Mouse (Mus musculus): ENCODE measurements around the gene Ttc23.

Ttc23 gene

DNA sequence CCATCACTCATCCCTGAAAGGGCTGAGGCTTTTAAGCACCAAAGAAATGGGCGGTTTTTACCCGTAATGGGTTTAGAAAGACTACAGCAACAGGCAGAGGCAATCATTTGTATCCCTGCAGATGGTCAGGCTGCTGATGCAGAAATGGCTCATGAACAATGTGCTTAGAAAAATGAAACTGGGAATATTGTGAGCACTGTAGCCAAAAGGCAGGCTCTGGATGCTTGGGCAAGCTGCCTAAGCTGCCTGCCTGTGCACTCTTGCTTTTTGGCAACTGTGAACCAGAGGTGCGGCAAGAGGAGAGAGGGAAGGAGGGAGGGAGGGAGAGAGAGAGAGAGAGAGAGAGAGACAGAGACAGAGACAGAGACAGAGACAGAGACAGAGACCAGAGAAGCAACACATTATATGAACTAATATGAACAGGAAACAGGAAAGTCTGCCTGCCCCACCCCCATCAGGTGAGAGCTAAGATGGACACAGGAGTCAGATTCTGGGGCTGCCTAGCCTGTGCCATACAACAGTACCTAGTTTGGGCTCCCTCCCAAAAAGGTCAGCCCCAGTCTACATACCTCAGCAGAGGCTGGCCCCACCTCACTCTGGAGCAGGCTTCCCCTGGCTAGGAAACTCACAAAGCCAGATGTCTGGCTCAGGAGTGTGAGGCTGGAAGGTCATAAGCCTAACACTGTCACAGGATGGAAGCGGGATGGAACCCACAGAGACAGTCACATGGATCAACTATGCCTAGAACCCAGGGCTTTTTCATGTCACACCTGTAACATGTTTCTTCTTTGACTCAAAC, 102.4 kb downstream of the Ttc23 start:
- no peak for DNase-seq

DNA sequence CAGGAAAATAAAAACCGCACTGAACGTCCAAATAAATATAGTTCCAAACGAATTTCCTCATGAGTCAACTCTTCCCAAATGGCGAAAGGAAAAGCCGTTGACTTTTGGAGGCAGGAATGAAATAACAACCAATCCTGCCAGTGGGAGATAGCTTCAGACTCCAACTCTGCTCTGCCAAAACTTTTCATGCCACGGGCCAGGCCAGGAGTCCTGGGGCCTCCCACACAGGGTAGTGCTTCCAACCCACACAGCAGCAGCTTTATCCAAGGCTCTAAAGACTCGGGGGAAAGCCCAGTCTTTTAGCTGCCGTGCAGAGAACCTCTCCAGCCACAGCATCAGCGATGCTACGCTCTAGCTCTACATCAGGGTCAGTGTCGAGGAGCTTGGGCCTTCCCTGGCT, 107.4 kb downstream of the Ttc23 start:
- no peak for DNase-seq

DNA sequence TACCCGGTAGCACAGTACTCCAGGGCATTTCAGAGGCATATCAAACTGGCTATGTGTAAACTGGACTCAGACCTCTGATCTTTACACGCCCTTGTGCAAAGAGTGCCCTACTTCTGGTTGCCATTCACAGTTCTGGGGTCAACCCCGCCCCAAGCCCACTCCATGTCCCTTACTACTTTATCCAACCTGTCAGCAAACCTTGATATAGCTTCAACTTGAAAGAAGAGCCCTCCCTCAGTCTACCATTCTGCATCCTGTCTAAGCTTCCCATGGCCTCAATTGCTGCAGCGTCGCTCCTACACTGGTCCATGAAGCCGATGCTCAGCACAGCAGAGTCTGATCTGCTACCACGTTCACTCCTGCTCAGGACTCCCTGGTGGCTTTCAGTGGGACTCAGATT, 108.2 kb downstream of the Ttc23 start:
- DNase-seq, result no peak

DNA sequence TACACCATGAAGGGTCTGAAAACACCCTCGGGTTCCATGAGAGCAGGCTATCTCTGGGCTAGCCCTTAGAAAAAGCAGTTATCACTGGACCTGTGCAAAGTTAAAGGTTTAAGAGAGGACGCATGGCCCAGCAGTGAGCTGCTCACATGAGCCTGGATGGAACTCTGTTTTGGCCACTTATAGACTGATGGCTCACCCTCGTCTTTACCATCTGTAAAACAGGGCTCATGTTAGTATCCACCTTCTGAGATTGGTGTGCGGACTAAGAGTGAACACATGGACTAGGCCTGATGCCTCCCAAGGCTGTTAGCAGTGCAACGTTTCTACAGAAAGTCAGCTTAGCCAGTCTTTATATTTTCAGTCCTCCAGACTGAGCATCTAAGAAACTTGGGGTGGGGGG, 109.4 kb downstream of the Ttc23 start:
- no peak for DNase-seq

DNA sequence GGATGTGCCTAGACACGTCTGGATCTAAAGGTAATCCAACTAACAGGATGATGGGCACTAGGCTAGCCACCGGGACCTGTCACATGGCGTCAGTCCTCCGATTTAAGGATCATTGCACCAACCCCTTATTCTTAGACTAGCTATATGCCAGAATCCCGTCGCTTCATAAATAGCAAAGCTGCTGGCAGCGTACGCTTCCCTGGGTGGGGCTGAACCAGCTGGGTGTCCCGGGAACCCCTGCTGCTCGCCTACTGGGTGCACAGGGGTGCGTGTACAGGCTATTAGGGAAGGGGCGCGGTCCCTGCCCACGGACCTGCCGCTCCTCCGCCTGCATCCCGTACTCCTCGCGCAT, 111.3 kb downstream of the Ttc23 start:
- DNase-seq, result no peak

DNA sequence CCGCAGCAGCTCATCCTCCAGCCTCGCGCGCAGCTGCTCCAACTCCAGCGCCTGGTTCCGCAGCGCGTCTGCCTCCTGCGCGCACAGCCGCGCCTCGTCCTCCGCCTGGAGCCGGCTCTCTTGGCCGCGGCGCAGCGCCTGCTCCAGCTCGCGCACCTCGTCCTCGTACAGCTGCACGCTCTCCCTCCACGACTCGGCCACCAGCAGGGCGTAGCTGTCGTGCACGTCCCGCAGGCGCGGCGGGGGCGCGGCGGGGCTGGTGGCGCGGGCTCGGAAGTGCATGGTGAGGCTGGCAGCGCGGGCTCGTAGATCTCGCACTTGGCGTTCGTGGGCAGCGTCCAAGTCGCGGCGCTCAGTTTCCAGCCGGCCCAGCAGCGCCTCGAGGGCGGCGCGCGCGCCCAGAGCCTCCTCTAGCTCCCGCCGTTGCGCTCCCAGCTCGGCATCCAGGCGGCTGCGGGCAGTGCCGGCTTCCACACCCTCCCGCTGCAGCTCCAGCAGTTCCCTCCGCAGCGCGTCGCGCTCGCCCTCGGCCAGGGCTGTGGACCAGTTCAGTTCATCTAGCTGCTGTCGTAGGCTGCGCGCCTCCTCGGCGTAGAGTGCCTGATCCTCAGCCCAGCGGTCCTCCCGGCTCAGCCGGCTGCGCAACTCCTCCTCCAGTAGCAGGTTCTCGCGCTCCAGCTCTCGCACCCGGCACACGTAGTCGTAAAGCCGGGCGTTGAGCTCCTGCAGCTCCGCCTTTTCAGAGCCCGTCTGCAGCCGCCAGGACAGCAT, 111.8 kb downstream of the Ttc23 start:
- no peak for DNase-seq

DNA sequence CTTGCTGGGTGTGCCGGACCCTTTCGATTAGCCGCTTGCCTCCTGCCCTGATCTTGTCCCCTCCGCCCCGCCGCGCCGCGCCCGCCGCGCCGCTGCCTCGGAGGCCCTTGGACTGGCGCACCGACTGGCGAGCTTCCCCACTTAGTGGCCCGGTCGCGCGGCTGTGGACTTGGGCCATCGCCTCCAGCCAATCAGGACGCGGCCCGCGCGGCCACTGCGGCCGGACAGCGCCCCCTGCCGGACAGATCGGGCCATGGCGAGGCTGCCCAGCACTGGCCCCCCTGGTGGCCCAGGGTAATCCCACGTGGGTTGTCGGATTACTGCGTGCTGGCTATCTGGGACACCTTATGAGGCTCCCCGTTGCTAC, 112.4 kb downstream of the Ttc23 start, which contains the start of gene Synm:
Synm (minus strand) TSS at position 114 of the 367 bp plus-strand sequence.
- DNase-seq, result peak; percentile 94

DNA sequence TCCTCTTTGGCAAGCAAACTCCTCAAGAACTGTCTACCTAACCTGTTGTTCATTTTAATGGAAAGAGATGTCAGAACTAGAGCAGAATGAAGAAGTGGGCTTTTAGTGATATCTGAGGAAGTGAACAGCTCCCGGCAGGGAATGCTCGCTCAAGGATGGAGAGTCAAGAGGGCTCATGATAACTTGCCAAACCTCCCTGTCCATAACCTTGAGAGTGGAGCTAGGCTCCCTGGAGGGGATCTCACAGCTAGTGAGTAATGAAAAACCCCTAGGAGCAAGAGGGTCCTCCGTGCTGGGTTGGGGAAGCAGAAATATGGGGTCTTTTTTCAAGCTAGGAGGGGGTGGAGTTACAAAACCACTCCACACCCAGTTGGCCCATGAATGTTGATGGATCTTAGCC, 116.4 kb downstream of the Ttc23 start:
- DNase-seq, result no peak

DNA sequence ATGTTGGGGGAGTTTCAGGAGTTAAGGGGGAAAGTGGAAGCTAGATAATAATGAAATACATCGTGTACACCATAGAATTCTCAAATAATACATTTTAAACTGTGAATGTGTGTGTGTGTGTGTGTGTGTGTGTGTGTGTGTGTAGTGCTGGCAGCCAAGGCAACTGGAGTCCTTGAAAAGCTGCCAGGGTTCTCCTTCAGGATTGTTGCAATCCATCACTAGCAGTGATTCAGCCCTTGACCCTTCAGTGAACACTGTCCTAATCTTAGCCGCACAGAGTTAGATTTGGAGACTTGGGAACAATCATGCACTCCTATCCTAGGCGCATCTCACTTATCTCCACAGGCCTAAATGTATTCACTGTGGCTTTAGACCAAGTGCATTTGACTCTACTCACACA, 120.9 kb downstream of the Ttc23 start:
- DNase-seq, result no peak

DNA sequence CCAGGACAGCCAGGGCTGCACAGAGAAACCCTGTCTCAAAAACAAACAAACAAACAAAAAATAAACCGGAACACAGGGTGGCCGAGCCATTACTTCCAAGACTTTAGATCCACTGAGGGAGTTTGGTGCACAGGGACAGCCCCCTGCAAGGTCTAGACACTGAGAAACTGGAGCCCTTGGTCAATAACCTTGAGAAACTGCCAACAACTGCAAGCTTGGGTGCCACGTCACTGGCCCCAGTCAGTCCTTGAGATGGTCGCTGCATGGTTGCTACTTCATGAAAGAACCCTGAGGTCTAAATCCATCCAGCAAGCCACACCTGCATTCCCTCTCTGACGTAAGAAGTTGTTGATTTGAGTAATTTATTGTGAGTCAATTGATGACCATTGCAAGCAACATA, 122.3 kb downstream of the Ttc23 start:
- no peak for DNase-seq

DNA sequence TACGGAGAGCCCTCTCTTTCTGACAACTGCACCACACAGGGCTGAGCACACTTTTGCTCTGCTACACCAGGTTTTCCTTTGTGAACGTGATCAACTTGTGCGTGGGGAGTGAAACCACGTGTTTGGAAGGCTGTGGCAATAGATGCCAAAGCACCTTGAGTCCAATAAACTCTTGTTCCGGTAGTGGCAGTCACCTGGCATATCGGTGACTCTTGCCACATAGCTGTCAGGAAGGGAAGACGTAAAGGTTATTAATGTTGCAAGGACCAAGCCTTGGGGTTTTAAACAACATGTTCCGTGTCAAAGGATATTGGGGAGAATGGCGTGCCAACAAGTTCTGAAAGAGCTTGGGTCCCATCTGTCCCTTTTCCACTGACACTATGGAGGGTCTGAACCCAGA, 125.0 kb downstream of the Ttc23 start:
- no peak for DNase-seq

DNA sequence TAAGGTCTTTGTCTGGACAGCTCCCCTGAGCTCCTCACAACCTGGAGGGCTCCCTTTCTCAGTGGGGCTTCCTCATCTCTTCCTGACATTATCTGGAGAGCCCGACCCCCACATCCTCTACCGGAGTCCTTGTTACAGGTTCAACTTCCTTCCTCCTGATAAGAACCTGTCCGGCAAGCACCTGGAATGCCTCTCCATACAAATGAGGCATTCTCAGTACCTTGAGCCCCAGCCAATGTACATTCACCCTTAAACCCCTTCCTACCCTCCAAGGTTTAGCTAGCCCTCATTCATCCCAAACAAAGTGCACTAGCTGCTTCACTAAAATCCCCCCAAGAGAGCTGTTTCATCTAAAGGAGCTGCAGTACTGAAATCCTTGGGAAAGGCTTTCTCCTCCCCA, 128.4 kb downstream of the Ttc23 start:
- no peak for DNase-seq

DNA sequence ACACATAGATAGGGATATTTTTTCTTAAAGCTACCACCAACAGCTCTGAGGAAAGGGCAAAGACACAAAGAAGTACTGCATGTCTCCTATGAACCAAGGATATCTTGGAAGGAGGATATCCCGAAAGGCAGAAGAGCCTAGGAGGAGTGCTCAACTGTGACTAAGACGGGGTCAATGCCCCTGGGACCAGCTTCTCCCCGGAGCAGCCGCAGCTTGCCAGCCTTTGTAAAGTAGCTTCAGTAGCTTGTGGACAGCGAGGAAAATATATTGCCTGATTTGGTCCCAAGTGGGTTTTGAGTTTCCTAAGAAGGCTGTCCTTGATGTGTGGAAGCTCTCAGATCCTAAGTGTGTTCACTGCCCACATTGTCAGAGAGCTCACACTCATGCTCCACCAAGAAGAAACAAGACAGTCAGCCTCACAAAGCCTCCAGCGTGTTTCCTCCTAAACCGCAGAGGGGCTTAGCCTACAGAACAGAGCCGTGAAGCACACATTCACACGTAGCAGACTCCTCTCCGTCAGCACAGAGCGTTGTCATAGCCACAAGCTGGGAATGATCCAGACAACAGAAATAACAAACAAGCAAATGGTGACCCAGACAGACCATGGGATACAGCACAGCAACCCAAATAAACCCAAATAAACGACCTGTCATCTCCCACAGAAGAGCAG, 129.6 kb downstream of the Ttc23 start:
- DNase-seq, result no peak

DNA sequence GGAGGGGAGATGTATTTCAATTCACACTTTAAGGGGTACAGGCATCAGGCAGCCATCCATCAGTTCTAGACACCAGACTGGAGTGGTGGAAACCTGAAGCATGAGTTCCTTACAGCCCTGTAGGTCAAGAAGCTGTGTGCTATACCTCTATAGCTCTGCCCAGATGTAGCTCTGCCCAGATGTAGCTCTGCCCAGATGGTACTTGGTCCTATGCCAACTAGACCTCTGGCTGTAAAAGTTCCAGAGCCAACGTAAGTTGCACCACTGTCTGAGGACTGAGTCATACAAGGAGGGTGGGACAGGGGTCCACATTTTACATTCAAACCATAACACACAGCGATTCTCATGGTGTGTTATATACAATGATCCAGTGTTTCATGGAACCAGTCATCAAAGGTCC, 140.7 kb downstream of the Ttc23 start:
- no peak for DNase-seq

DNA sequence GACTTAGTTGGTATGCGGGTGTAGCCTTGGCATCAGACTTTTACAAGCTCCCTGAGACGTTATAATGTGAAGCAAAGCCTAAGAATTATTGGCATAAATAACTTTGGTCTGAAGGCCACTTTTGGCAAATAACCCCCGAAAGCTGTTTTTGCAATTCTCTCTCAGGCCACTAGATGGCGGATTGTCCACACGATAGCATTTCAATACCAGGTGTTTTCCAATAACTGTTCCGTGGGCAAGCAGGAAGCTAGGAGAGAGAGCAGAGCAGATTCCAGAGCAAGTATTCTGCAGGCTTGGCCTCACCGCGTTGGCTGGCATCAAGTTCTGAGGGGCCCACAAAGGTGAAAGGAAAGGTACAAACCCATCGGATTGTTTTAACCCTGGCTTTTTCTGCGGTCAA, 141.5 kb downstream of the Ttc23 start:
- DNase-seq, result peak; percentile 76

DNA sequence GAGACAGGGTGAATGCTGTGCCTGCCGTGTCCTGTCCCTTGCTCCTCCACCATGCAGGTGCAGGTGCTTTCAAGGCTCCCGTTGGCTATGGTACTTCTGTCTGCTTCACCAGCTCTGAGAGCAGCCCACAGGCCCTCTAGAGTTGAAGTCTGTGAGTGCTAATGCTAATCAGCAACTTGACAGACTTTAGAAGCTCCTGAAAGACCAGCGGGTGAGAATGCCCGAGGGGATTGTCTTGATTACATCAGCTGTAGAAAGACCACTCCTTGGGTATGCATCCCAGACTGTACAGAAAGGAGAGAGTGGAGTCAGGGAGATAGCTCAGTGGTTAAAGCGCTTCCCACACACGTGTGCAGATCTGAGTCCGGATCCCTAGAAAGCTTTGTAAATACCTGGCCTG, 144.0 kb downstream of the Ttc23 start:
- no peak for DNase-seq

DNA sequence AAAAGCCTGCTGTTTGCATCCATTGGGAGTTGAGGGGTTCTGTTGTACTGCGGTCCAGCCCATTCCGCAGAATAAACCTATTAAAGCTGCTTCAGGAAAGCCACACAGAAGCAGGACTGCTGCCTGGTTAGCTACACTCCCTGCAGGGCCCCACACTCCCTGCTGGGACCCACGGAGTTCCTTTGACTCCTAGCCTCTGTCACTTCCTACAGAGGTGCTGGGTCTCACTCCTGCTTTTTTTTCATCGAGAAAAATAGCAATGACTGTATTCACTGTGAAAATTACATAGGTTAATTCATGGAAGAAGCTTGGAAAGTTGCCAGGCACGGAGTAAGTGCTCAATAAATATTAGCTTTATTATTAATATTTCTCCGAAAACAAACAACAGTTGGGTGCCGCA, 146.2 kb downstream of the Ttc23 start:
- no peak for DNase-seq

DNA sequence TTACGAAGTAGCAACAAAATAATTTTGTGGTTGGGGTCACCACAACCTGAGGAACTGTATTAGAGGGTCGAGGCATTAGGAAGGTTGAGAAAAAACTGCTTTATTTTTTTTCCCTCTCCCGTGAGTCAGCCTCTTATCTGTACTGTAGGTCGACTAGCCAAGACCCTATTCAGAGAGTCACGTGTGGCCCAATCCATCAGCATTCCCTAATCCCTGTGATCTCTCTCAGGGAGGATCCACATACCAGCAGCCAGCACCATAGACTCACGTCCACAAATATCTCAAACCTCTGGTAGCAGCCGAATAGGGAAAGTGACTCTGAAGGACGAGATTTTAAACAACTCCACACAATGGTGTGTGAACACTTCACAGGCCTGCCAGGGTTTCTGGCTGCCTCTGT, 149.9 kb downstream of the Ttc23 start:
- DNase-seq, result no peak

DNA sequence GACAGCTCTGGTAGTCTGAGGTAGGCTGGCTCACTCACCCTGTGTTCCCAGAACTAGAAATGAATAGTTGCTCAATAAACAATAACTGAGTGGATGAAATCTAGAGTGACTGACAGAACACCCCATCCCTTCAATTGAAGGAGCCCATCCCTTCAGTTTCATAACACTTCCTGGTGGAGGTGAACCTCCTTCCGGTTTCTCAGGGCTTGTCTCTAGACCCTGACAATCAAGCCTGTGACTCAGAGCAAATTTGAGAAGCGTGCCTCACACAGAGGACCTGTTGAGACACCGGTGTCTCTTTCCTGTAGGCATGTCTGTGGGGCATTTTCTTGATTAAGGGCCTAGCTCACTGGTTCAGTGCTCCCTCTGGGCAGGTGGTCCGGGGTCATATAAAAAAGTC, 151.3 kb downstream of the Ttc23 start:
- DNase-seq, result no peak

DNA sequence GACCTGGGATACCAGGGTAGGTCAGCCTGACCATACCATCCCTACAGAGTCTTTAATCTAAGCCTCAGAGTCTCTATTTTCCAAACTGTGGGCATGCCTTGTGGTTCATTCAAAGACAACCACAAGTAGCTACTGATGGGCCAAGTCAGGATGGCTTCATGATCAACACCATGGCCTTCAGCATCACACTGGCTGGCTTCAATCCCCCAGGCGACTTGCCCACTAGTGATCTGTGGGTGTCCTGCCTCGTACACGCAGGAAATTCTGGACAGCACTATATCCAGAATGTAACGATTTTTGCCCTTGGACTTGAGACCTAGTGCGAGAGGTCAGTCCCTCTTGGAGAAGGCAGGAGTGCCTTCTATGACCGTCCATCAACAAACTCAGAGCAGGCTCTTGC, 153.3 kb downstream of the Ttc23 start:
- DNase-seq, result no peak

DNA sequence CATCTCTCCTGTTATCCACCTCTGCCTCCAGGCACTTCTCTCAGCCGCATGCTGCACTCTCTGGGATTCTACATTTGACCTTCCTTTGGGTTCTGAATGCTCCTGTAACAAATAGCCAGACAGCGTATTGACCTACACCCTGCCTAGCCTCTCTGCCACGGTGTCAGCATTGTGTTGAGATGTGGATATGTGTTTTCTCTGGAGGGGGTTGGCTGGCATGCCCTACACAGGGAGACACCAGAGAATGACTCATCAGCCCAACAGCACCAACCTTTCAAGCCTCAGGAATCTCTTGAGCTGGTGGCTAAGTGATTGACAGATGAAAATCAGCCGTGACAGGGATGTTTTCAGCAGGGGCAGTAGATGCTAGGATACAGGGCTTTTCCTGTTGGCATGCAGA, 153.8 kb downstream of the Ttc23 start:
- DNase-seq, result no peak

DNA sequence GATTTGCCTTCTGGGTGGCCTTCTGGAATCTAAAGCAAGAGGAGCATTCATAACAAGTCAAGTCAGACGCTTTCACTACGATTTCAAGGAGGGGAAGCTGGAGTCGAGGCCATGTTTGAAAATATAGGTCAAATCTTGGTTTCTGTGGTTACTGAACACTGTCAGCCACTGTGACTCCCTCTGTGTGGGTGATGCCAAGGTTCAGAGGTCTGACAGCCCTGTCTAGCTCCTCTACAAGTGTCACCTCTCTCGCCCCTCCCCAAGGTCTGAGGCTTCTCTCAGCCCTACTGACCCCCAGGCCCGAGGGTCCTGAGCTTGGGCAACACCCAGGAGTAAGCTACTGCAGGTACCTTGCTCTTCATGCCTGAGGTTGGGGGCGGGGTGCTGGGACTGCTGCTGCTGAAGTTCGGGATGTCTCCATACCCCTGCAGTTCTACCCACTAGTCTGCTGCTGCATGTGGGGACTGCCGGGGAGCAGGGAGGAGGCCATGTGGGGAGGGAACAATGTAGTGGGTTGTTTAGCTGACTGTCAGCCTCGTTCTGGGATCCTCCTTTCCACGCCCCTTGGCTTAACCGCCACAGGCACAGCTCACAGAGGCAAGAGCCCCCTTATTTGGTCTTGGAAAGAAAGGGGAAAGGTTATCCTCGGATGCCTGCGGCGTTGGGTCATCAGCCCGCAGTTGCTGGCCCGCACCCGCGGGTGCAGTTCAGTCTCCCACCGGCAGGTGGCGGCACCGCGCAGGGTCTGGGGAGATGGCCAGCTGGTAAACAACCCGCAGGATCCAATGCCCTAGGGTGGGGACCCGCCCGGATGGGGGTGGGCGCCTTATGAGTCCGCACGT, 156.0 kb downstream of the Ttc23 start:
- DNase-seq, result peak; percentile 87

DNA sequence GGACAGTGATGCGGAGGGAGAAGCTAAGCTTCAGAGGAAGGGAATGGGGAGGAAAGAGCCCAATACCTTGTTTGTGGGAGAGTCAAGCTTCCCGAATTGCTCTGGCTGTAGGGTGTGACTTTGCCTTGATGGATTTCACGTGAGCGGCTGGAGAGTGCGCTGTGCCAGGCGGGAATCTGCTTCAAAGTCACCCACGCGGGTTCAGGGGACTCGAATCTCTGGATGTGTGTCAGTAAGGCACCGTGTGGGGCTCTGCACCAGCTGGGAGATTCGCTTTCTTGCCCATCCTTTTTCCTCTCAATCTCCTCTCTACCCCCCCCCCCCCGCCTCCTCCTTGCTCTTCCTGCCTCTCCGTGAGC, 156.6 kb downstream of the Ttc23 start:
- no peak for DNase-seq

All from kidney, adult 18-20 months (tissue).